Mouse (Mus musculus): ENCODE data around the gene Slc6a3. TPM values are rescaled to one million over a fixed set of nuclear protein-coding genes. Genes with fewer than 3 reads are reported as not detected.

Slc6a3 gene
- total RNA-seq (2021) (under 1 TPM in 1 of 2 experiments, not detected in 1; 0.09 TPM), polyA plus RNA-seq (2012; rRNA removed) (0.13 TPM in 1 of 2 replicates, not detected in the other)
- long read RNA-seq = 0 reads

DNA sequence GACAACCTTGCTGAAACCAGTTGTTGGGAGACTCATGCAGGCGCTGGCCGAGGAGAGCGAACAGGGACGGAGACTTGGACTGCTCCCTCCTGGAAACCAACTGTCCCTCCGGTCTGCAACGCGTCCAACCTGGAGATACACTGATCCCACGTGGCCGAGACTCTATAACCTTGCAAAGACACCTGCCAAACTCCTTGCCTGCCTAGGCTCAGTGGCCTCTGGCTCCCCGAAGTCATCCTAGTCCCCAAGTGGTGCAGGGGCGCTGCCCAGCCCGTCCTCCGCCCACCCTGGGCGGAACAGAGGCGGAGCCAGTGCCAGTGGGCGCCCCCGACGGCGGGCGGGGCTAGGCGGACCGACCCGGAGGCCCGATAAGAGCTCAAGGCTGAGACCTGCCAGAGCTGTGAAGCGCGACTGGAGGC is at the start of gene Slc6a3:
Slc6a3 (plus strand) TSS at position 345 of the 419 bp plus-strand sequence.
- DNase-seq = peak; percentile 88

DNA sequence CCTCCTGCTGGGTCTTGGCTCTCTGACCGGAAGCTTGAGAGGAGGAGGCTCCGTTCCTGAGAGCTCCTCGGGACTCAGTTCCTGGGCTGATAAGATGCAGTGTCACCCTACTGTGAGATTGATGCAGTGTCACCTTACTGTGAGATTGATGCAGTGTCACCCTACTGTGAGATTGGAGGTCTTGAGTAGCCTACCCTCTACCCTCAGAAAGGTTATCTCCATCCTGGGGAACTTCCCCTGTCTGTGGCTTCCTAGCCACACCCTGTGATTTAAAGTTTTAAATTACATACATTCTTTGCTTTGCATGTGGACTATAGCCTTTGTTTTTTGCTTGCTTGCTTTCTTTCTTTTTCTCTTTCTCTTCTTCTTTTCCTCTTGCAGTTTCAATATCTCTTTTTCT is 48.4 kb upstream of the Slc6a3 start:
- no peak for DNase-seq

DNA sequence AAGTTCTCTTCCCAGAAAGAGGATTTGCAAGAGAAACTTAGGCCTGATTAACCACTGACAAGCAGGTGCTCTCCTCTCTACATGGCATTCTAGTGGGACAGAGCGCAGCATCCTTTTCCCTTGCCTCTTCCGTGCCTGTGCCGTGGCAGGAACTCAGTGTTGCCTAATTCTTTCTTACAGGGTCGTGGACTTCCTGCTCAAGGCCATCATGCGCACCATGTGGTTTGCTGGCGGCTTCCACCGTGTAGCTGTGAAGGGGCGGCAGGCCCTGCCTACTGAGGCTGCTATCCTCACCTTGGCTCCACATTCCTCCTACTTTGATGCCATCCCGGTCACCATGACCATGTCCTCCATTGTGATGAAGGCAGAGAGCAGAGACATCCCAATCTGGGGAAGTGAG is 47.8 kb upstream of the Slc6a3 start:
- no peak for DNase-seq

DNA sequence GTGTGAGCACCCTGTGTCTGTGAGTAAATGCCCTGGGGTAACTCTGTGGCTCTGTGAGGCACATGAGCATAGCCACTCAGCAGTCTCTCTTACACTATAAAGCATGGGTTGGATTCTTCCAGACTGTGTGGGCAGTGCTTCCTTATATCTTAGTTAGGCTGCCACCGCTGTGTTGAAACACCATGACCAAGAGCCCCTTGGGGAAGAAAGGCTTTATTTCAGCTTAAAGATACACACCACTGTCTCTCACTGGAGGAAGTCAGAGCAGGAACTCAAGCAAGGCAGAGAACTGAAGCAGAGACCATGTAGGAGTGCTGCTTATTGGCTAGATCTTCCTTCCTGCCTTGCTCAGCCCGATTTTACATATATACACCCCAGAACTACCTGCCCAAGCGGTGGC is 46.6 kb upstream of the Slc6a3 start:
- no peak for DNase-seq

DNA sequence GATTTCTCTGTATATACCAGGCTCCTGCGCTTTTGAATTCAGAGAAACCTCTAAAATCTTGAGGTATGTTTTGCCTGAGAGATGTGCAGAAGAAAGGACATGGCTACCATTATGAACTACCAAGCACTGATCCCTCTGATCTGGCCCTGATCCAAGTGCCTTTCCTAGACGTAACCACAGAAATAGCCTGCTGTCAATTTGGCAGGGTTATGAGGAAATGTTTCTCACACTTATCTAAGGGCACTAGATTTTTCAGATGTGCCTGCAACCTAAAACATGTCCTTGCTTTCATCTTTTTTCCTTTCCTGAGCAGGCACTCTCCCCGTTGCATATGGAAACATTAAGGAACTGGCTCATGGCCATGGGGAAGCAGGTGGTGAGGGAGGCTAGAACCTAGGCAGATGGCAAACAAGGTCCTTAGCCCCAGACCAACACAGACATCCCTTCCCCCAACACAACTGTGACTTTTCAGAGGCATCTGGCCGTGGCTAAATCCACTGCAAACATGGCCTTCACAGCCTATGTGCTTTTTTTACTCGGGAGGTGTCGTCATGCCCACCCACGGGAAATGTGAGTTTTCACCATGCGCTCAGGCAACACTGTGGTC is 45.9 kb upstream of the Slc6a3 start:
- no peak for DNase-seq

DNA sequence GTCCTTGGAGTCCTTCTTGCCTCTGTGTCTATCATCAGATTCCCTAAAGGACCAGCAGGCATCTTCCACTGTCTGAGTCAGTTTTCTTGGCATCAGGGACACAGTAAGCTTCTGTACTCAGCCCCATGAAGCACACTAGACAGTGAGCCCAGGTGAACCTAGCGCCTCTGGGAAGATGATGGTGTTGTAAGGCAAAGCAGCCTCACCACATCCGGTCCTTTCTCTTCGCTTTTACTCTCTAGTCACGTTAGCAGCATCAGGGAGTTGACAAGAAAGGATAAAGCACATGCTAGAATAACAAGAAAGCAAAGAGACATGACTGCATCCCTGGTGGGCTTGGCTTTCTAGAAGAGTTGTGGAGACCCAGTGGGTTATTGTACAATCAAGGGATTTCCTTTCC is 43.4 kb upstream of the Slc6a3 start:
- no peak for DNase-seq

DNA sequence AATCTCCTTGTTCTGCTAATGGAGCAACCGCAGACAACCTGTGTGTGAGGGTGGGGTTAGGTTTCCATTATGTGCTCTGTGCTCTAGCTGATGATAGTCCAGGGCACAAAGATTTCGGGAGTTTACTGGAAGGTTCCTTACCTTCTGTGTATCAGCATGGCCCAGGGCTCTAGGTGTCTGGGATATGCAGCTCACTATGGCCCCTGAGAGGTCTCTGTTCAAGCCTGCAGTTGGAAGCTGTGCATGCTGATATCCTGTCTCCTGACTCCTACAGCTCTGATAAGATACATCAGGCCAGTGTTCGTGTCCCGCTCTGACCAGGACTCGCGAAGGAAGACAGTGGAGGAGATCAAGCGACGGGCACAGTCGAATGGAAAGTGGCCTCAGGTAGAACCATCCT is 42.0 kb upstream of the Slc6a3 start:
- DNase-seq = no peak

DNA sequence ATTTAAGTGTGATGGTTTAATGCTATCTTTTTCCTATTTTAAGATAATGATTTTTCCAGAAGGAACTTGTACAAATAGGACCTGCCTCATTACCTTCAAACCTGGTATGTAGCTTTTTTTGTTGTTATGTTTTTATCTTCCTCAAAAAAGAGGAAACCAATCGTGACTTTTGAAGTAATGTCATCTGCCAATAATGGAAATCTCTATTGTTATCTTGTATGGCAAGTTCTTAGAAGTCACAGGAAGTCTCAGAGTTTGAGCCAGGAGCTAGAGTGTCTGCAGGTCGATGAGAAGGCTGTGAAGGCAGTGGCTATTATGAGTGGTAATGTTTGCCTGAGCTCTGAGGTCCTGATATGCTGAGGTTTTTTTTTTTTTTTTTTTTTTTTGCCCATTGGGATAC is 40.4 kb upstream of the Slc6a3 start:
- no peak for DNase-seq

DNA sequence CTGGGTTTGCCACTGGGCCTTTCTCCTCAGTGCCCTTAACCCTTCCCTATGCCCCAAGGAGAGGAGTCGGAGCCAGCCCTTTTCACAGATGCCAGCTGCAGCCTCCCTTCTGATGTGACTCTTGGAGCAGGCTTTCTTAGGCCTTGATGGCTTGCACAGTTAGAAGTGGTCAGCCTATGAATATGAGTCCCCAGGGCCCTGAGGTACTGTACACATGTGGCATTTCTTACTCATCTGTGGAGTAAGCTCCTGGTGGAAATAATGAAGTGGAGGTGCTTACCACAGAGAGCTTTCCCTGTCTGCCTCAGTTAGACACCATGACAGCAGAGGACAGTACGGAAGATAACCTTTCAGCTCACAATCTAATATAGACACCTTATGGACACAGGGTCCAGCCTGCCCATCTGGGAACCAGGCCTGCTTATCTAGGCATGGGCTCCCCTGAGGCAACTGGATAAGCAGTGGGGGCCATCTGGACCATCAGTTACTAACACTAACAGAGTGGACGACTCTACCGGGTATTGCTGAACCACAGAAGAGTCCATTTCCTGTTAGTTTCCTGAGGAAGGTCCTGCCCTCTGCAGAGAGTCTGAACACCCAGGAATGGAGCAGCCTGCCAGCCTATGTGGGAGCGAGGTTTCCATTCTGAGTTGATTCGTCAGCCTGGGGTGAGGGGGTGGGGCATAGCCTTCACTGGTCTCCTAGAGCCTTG is 36.5 kb upstream of the Slc6a3 start:
- DNase-seq = peak; percentile 13

DNA sequence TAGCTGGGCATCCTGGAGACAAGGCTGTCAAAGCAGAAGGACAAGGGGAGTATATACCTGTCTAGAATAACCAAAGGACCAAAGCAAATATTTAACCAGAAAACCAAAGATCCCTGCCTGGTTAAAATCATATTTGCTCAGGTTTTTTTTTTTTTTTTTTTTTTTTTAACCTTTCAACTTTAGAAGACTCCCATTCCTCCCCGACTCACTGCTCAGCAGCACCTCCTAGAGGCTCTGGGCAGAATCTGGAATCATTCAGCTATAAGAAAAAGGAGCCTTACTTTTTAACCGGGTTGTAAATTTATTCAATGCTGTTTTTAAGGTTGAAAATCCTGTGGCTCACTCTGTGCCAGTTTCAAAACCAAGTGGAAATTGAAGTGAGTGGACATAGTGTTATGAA is 33.8 kb upstream of the Slc6a3 start:
- no peak for DNase-seq

DNA sequence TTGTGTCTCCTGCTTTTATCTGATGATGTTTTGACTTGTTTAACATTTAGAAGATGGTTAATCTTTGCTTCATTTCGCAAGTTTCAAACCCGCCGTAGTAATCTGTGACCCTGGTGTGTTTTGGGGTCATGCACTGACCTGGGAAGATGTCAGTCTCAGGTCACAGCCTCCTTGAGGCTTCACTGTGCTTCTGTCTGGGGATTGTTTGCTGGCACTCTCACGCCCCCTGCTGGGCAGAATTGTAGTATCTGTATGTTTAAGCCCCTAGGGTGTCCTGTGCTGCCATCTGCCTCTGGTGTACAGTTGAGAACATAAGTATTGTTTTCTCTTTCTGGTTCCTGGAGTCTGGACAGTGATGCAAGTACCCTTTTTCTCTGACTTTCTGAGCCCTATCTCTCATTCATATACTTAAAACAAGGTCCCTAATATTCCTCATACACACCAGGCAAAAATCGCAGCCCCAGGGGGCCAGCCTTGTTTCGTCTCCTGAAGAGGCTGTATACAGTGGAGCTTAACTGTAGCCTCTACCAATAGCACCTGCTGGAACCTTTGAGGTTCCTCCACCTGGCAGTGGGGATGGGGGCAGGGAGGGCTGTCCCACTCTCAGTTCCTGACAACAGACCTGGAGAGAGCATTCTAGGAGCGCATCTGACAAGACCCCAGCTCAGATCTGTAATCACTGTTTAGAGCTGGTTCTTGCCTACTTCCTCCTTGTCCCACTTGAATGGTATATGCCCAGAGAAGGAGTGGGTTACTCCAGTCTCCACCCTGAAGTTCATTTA is 30.7 kb upstream of the Slc6a3 start:
- DNase-seq = peak; percentile 79

DNA sequence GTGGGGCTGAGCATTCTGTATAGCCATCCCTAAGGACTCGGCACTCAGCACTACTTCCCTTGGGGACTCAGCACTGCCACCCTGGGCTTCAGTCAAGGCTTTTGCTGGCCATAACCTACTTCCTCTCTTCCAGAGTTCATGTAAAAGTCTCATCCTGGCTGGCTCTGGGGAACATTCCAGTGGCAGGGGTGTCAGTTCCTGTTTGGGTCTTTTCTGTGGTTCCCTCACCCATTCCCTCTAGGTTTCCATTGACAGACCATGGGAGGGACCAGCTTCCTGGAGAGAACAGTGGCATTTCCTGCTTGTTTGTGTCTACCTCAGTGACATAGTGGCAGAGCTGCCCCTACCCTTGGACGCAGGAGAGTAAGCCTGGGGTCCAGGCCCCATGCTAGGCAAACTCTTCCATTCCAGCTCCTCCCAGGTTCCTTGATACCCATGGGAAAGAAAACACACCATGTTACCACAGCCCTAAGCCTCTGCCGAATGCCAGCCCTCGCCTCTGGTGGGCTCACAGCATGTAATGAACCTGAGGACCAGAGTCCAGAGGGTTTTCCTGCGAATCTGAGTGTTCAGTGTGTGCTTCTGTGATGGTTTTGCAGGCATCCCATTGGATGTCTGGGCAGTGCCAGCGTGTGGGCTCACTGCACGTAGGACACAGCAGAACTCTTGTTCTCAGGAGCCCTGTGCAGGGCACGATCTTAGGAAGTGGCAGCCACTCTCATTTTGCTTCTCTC is 27.6 kb upstream of the Slc6a3 start:
- DNase-seq = peak; percentile 19

DNA sequence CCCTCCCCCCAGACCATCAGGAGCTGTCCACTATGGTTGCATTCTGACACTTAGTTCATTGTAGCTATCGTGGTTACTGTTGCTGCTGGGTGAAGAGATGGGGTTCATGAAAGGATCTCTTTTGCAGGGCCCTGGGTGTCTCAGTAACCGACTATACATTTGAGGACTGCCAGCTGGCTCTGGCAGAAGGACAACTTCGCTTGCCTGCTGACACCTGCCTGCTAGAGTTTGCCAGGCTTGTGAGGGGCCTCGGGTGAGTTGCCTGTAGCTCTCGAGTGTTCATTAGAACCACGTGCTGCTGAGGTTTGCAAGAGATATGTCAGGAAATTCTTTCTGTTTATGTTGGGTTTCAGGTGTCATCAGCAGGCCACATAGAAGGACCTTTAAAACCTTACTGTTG is 26.7 kb upstream of the Slc6a3 start:
- DNase-seq = no peak

DNA sequence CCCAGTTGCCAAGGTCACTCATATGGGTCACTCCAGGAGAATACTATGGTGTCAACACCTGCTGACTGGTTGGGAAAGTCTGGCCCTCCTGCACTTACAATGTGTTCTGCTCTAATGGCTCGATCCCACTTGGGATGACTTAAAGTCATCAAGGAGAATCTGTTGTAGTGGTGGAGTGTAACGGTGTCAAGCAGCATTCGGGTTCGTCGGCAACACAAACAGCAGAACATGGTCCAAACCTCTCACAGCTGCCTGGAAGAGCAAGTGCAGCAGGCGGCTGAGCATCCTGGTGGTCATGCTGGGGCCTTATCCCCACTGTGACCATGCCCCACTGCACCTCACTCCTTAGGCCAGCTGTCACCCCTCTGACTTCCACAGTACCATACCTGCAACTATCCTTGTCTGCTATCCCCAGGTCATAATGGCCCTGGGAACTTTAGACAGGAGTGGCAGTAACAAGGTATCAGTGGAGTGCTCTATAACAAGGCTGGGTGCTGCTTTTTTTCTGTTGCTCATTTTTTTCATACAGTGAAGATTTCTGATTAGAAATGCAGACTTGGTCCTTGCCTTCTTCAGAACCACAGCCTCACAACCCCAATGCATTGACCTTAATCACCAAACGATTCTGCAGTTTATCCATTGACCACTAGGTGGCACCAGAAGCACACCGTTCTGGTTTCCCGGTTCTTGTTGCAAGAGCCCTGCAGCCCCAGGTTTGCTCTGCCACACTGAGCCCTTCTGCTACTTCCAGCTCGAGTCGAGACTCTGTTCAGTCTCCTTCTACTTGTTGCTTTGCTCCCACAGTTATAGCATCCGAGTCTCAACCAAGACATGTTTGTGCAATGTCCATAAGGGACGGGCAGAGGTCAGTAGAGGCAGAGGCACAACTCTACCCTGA is 23.5 kb upstream of the Slc6a3 start:
- peak; percentile 74 for DNase-seq

DNA sequence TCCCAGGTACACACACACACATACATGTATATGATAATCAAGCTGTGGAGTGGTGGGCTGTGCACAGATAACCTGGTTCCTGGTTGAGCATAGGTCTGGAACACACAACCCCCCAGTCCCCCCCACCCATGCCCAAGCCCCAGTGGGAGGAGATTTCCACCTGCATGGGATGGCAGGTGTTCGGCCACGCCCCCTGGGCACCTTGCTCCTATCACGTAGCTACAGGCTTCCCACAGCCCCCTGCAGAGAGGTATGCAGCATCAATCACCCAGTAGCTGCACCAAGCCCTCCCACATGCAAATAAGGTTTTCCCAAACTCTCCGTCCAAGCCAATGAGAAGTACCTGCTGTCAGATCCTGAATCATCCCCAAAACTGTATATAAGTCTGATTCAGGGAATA is 19.7 kb upstream of the Slc6a3 start:
- no peak for DNase-seq

DNA sequence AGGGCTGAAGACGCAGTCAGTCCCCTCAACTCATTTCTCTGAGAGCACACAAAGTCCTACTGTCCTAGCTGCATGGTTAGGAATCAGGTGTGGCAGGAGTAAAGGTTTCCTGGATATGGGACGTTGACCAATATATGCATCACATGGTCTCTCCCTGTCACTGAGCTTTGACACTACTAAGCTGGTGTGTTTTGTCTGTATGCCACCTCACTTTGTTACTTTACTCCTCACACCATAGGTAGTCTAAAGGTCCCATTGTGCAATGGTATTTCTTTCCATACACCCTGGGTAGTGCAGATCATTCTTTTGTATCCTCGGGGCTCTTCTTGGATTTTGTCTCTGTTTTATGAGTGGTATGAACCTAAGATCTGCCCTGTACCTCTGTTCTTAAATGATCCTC is 2.8 kb upstream of the Slc6a3 start:
- no peak for DNase-seq

DNA sequence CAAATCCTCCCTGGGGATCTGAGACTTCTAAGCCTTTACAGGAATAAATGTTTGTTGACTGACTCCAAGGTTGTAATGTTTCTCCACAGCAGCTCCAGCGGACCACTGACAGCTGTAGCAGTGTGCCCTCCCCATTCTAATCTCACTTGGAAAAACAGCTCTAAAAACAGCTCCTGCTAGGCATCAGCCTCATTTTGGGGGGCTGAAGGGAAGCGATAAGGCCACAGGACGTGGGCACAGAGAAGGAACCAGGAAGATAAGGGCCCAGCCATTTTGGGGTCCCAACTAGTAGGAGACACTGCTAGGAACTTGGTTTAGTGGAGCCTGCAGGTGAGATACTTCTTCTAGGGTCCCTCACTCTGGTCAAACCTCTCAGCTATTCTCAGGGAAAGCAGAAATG is 1.3 kb upstream of the Slc6a3 start:
- DNase-seq = no peak

DNA sequence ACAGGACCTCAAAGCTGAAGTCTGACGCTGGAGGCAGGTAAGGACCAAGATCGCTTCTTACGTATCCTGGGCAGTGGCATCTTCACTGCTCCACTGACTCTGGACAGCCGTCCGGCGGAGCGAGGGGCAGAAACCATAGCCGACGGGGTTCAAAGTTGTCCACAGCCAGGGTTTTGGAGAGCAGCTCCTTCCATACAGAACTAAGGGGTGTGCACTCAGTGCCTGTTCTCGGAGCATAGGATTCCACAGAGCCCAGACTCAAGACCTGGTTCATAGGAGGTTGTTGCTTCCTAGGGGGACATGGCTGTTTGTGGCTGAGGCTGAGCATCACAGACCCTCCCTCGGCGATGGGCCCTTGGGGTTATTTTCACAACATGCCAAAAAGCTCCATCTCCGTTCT is 277 bp downstream of the Slc6a3 start:
- no peak for DNase-seq

DNA sequence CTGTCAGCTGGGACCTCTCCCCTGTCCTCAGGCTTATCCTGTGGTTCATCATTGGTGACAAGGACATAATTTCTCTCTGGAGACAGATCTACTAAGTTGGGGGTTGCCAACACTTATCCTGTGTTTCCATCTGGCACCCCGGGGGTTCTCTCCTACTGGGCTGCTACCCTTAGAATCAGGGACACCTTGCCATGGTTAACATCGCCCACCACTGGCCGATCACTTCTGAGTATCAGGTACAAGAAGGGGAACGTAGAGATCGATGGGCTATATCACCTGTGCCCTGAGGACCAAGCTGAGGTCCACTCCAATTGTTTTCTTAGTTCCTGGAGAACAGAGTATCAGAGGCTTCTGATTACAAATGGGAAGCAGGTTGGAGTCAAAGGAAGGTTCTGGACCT is 27.7 kb downstream of the Slc6a3 start:
- no peak for DNase-seq

DNA sequence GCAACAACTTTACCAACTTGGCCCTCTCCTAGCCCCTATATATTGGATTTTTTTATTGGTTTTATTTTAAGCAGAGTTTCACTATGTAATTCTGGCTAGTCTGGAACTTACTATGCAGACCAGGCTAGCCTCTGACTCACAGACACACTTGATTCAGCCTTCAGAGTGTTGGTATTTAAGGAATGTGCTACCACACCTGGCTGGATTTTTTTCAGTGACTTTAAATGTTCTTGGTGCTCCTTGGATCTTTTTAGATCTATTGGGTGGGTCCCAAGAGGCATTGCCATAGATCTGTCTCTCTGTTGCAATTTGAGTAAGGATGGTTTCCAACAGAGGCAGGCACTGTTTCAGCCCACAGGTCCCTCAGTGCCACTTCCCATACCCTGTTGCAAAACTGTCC is 38.5 kb downstream of the Slc6a3 start:
- DNase-seq = no peak

DNA sequence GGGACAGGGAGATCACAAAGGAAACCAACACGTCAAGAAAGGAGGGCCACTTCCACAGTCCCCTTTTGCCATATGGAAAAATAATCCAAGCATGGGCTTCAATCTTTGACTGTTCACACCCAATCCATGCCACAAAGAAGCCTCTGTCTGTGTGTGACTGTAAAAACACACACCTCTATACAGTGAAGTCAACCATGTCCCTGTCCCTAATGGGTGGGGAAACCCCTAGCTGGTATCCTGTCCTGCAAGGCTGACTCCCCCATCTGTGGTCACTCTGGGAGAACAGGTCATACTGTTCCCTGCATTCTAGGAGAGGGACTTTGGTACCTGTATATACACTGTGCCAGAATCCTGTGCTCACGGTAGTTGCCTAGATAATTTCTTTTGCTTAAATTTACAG is 40.7 kb downstream of the Slc6a3 start:
- DNase-seq = no peak

All from adrenal gland, adult 2 months (tissue).